Mouse (Mus musculus) cerebellum, adult 11-12 months (tissue): ENCODE measurements at regions not wholly inside any gene's neighbourhood (a gene's known extent, or its start where the extent isn't known, plus 50 kb on each side); places are given as distances from the start of the nearest gene placed in this dataset.

Experiments
- DNase-seq: peaks from one replicate; pipeline ENCODE4 v3.0.0; 2022

DNA sequence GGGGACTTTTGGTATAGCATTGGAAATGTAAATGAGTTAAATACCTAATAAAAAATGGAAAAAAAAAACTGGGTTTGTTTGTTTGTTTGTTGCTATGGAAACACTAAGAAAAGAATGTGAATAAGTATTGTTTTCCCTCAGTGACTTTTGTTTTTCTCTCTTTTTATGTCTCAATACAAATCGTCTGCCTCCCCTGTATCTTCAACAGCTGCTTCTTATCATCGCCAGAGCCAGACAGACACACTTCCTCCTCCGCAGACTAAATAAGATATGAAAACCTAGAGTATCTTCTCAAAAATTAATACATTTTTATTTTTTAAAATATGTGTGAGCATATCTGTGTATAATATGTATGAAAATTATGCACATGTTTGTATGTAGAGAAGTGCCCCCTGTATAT is 389.0 kb downstream of the Nuf2 start:
- DNase-seq = no peak

GRCm38 (mm10) chr1:169140056-169140455 is 391.2 kb downstream of the Nuf2 start:
- DNase-seq = no peak

DNA sequence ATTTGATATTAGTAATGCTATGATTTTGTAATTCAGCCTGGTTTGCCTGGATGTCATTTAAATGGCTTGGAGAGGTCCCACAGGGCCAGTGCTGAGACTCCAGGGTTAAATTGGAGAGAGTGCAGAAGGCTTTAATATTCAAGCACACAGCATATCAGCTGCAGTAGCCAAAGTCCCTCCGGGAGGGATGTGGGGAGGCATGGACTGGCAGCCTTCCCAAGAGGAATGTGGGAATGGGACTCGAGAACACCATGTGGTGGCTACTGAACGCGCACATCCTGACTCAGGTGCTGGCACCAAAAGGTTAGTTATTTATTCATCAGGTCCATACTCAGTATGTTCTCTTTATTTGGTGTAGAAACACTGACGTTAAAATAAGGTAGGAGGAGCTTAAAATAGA is 391.8 kb downstream of the Nuf2 start:
- no peak for DNase-seq

- DNase-seq = no peak
These were observed 392.1 kb downstream of the Nuf2 start for GRCm38 (mm10) chr1:169139184-169139486.

- no peak for DNase-seq
These were observed 392.7 kb downstream of the Nuf2 start for GRCm38 (mm10) chr1:169138404-169139183.

- no peak for DNase-seq
These were observed 395.7 kb downstream of the Nuf2 start for GRCm38 (mm10) chr1:169135542-169135941.

DNA sequence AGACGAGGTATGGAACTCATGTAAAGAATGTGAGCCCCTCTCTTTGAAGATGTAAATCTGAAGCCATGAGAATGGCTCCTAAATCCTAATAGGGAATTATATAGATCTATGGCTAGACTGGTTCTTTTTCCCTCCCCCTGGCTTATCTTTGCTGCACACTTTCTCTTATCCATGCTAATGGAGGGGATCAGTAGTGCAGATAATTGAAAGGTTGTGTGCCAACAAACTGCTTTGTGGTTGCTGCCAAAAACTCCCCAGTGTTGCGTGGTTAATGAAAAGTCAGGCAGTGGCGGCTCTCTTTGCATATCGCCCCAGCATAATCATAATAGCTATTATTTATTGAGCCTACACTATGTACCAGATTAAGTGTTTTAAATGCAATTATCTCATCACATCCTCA is 427.6 kb downstream of the Nuf2 start:
- no peak for DNase-seq

DNA sequence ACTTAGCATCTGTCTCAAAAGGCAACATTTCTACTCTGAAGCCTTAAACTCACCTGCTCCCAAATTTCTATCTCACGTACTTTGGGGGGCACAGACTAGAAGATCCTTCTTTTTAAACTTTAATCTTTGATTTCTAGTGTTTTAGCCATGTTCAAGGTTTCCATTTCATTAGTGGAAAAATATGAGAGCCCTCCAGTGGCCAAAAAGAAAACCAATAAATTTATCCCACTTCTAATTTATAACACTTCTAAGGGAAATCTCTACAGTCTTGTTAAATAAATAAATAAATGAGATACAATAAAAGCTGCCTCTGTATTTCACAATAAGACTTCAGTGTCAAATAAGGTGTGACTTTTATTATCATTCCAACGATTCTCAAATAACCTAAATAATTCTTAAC is 428.2 kb downstream of the Nuf2 start:
- no peak for DNase-seq

- no peak for DNase-seq
These were observed 432.0 kb downstream of the Nuf2 start for GRCm38 (mm10) chr1:169099221-169099620.

DNA sequence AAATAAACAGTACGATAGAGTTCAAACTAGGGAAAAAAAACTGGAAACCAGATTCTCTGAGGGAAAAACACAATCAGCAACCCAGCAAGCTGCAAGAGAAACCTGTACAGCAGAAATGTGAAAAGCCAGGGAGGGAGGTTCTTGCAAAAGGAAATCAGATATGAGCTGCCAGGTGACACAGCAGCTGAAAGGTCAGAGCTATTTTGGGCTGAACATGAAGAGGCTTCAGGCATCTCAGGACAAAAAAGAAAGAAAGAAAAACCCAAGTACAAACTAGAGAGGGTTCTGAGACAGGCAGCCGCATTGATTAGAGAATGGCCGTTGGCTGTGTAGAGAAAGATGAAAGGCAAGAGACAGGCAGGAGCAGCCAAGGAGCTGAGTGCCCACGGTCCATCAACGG is 434.5 kb downstream of the Nuf2 start:
- no peak for DNase-seq

DNA sequence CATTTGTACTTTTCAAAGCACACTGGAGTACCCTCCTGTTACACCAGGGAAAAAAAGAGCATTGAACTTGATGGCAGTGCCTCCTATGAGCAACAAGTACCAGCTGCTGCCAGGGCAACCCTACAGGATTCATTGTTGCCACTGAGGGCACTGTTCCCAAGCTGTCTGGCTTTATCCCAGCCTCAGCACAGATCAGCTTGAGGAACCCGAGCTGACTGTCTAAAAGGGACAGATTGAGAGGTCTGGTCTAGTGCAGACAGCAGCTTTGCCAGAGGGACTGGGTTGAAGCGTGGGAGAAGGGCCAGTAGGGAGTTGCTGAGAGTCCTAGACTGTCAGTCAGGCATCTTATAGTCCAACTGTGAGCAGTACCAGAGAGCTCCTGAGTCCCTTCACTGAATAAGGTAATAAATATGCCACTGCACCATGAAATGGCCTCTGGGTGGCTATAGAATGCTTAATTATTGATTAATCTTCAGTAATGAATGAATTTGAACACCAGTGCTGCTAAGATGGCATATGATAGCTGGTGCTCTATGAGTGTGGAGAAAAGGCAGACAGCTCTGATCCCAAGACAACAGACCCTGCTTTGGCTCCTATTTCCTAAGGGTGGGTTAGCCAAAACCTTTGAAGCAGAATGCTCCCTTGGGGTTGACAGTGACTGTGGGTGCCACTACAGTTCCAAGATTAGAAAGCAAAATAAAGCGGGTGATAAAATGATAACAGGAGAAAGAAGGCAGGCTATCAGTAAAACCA is 437.5 kb downstream of the Nuf2 start:
- peak; percentile 11 for DNase-seq

DNA sequence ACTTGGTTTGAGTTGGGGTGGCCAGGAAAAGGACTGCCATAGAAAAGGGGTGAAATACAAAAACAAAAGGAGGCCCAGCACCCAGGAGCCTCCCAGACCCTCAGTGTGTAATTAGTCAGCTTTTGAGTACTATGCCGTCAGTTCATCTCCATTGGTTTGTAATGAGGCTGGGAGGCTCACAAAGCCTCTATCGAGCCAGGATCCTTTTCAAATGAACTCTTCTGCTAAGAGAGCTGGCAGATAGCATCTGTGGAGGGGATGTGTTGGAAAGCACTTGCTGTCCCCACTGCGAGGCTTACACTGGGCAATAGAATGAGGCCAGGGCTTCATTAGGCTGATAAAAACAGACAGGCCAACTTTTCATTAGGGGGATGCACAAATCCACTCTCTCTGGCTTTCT is 445.2 kb downstream of the Nuf2 start:
- no peak for DNase-seq

- no peak for DNase-seq
These were observed 450.6 kb downstream of the Nuf2 start for GRCm38 (mm10) chr1:169080686-169081085.

DNA sequence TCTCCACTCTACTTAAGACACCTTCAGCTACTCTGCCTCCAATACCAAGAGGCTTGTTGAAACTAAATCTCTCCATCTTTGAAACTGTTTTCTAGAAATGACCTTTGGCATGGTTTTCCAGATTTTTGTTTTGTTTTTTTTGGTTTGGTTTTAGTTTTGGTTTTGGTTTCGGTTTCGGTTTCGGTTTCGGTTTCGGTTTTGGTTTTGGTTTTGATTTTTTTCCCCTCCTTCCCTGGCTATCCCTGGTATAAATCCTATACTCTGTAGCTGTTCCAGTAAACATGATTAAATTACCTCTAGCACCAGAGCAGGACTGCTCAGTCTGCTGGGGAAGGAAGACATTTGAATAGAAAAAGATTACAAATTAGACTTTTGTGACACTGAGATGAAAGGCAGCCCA is 454.0 kb downstream of the Nuf2 start:
- DNase-seq = no peak

GRCm38 (mm10) chr1:169076006-169076405 is 455.3 kb downstream of the Nuf2 start:
- DNase-seq = no peak

DNA sequence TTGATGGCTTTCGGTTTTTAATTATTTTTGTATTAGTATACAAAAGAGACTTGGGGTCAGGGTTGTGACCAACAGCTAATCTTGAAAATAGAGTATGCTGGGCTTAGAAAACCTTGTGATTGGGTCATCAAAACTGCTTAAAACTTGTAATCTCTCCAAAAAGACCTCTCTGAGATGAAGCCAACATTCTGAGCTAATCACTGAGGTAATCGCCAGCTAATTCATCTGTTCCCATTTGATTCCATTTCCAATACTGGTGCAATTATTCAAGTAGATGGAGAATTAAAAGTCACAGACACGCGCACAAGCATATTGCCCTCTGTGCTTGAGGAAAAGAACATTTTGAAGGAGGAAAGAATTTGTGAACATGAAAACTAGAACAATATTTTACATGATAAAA is 459.9 kb downstream of the Nuf2 start:
- DNase-seq = no peak

- DNase-seq = no peak
These were observed 461.6 kb downstream of the Nuf2 start for GRCm38 (mm10) chr1:169069647-169070046.

GRCm38 (mm10) chr1:169066795-169067194 is 464.5 kb downstream of the Nuf2 start:
- DNase-seq = no peak

GRCm38 (mm10) chr1:169060627-169061026 is 470.6 kb downstream of the Nuf2 start:
- DNase-seq = no peak

DNA sequence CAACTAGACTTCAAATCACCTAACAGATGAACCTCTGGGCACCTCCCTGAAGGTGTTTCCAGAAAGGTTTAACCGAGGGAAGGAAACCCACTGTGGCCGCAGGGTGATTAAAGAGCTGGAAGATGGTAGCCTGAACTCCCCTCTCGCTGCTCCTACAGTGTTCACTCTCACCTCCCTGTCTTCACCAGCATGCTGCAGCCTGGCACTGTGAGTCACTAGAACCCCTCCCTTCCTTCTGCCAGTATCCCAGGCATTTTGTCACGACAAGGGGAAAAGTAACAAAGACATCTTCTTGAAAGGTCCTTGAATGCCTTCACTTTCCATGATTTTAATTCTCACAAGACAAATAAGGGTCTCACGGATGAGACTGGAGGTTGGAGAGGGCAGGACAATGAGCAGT is 471.1 kb downstream of the Nuf2 start:
- DNase-seq = no peak

- no peak for DNase-seq
These were observed 479.4 kb downstream of the Nuf2 start for GRCm38 (mm10) chr1:169051863-169052257.

DNA sequence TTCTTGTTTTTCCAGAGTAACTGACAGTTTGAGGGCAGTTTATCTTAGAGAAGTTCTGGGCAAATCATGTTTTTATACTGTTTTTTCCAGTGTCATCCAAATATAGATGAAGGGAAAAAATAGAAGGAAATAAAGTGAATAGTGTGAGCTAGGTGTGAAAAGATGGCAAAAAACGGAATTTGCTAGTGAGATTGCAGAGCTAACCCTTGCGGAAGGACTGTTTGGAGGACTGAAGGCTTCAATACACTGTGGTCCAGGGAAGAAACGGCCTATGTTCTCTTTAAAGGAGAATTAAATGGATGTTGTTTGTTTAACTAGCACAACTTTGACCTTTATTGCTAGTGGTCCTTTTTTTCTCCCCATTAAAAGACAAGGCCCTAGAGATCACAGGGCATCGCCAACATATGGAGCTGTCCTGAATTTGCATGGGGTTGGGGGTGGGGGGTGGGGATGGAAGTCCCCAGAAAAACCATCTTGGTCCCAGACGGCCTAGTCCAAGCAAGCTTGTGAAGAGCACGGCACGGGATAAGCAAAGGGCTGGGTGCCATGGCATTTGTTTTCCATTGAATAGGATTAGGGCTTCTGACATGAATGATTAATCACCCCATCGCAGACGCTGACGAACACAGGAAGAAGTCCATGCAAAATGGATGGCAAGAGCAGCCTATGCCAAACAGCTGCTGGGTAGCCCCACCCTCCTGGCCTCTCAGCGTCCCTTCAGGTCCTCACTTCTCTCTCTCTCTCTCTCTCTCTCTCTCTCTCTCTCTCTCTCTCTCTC is 480.0 kb downstream of the Nuf2 start:
- no peak for DNase-seq

DNA sequence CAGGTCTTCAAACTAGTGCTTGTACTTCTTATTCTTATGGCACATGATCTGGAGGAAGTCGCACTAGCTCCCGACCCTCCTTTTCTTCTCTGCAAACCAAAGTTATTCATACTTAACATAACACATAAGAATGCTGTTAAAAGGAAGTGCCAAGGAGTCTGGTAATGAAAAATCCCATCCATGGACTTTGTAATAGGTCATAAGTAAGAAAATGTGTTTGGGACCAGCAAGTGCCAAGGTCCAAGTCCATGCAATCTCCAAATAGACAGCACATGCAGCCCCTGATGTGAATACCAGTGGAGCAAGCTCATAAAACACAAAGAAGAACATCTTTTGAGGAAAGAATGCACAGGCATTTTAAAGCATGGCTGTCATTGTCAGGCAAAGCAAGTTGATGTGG is 481.4 kb downstream of the Nuf2 start:
- DNase-seq = no peak
